Mouse (Mus musculus) E14TG2a.4 (cell line): Measurements from ENCODE around the gene Mapkbp1.

Source experiments
- CTCF ChIP-seq: conservative IDR thresholded peaks from 2 replicates; pipeline ENCODE4 v1.5.1; 2014; ENCODE audit warnings: low read length
- NANOG ChIP-seq: IDR thresholded peaks from 2 replicates; pipeline ENCODE4 v1.6.1; 2014; ENCODE audit warnings: borderline replicate concordance, low read length, mixed read lengths
- POU5F1 ChIP-seq: IDR thresholded peaks from 2 replicates; pipeline ENCODE4 v1.6.1; 2014; ENCODE audit warnings: low read length, borderline replicate concordance

DNA sequence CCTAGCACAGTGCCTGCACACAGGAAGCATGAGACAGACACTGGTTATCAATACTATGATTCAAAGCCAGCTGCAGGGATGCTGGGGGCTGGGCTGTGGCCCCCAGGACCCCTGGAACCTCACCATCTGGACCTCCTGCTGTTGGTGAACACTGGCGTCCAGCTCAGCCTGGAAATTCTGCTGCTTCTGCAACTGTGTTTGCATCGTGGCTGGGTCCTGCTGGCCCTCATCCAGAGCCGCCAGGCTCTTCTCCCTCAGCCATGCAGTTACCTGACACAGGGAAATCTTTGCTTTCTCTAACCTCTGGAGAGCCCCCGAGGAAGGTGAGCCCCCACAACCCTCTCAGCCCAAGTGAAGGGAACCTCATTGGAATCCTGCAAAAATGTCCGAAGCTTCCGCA lies 78.9 kb downstream of the Mapkbp1 start:
- TF ChIP-seq CTCF: no peak
- no peak for TF ChIP-seq POU5F1
- TF ChIP-seq NANOG: no peak
